Mouse (Mus musculus) ES-E14 (cell line): ENCODE measurements at regions not wholly inside any gene's neighbourhood (a gene's known extent, or its start where the extent isn't known, plus 50 kb on each side); places are given as distances from the start of the nearest gene placed in this dataset.
A peak's percentile ranks its signal among the peaks of the same experiment; 100 is the strongest.

Source experiments
- DNase-seq: peaks from one replicate; pipeline ENCODE4 v3.0.0-alpha.2; 2013; ENCODE audit warnings: low read depth, low spot score
- H3K27ac ChIP-seq: 2 replicates; pipeline ENCODE4 v1.5.1; 2012; ENCODE audit warnings: low read depth, mild to moderate bottlenecking, low read length, moderate library complexity, mixed read lengths; ENCODE audit not compliant: poor library complexity, insufficient read depth, severe bottlenecking
- H3K36me3 ChIP-seq: 2 replicates; pipeline ENCODE4 v1.6.1; 2012; ENCODE audit warnings: mild to moderate bottlenecking, low read length, moderate library complexity, mixed read lengths; ENCODE audit not compliant: control insufficient read depth, poor library complexity, insufficient read depth, severe bottlenecking
- H3K4me1 ChIP-seq, 2 experiments: fragments of 150-350 bp in 1 of 2; sonication (generic) in 1 of 2; 2 replicates each; pipeline ENCODE4 v1.6.1; 2012; ENCODE audit warnings: low read length in 2 of 2, mild to moderate bottlenecking in 1 of 2, mixed read lengths in 1 of 2; ENCODE audit not compliant: control insufficient read depth in 2 of 2, insufficient read depth in 2 of 2, poor library complexity in 1 of 2
- H3K4me3 ChIP-seq, 2 experiments: fragments of 150-350 bp in 1 of 2; sonication (generic) in 1 of 2; 2 replicates each; pipeline ENCODE4 v1.5.1; 2012; ENCODE audit warnings: low read length in 2 of 2, low read depth in 1 of 2, mild to moderate bottlenecking in 1 of 2, mixed read lengths in 1 of 2; ENCODE audit not compliant: insufficient read depth in 1 of 2, poor library complexity in 1 of 2, severe bottlenecking in 1 of 2
- H3K9ac ChIP-seq: 2 replicates; pipeline ENCODE4 v1.6.1; 2012; ENCODE audit warnings: low read depth, mild to moderate bottlenecking, low read length, mixed read lengths; ENCODE audit not compliant: poor library complexity, insufficient read depth, severe bottlenecking
- H3K9me3 ChIP-seq: fragments of 150-350 bp; sonication (generic); 2 replicates; pipeline ENCODE4 v1.6.1; 2012; ENCODE audit warnings: low read depth, mild to moderate bottlenecking, low read length; ENCODE audit not compliant: control insufficient read depth, insufficient read depth
- CHD2 ChIP-seq: IDR thresholded peaks from 2 replicates; pipeline ENCODE4 v1.6.1; 2014; ENCODE audit warnings: mild to moderate bottlenecking, low read depth, low read length, inconsistent platforms
- HCFC1 ChIP-seq: IDR thresholded peaks from 2 replicates; pipeline ENCODE4 v1.6.1; 2012; ENCODE audit warnings: low read length, inconsistent platforms, borderline replicate concordance; ENCODE audit not compliant: insufficient read depth
- MAFK ChIP-seq: IDR thresholded peaks from 2 replicates; pipeline ENCODE4 v1.6.1; 2014; ENCODE audit warnings: mild to moderate bottlenecking, low read depth, low read length, inconsistent platforms; ENCODE audit not compliant: insufficient read depth
- ZC3H11A ChIP-seq: IDR thresholded peaks from 2 replicates; pipeline ENCODE4 v1.6.1; 2012; ENCODE audit warnings: low read depth, mild to moderate bottlenecking, inconsistent platforms, low read length, borderline replicate concordance
- ZNF384 ChIP-seq: IDR thresholded peaks from 2 replicates; pipeline ENCODE4 v1.6.1; 2012; ENCODE audit warnings: low read depth, low read length, inconsistent platforms
- in situ Hi-C, 2 experiments: fragments of 600-800 bp; cut with MboI; formaldehyde crosslinking; loops; one replicate each; pipeline ENCODE4 v1.15.1; 2025; ENCODE audit warnings: low sequenced_read_pairs in 2 of 2, inconsistent platforms in 1 of 2; ENCODE audit not compliant: unreplicated experiment in 2 of 2

DNA sequence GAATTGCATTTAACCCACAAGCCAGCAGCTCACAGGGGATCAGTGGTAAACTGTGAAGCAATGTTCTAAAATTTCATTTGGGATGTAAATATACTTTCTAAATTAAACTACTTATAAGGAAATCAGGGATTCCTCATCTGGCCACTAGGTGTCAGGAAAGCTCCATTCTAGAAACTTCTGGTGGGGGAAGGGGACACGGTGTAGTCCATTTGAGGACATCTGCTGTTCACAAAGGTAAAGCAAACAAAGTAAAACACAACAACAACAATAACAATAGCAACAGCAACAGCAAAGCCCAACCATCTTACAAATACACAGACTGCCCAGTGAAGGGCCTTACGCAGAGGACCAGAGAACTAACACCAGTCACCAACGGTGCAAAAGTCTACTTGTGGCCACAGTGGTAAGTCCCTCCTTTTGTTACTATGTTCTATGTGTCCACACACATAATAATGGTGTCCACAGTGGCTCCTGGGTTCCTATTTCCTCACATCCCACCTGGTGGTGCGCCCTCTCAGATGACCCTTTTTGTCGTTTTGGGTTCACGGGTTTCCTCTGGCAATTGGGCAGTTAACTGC lies 105.9 kb upstream of the Fam241a start:
- no peaks in the 10 kb centered on the region for H3K9me3 ChIP-seq
- in situ Hi-C loops = no loop called here
- TF ChIP-seq ZC3H11A = no peak
- no peak overlapping the region for H3K27ac ChIP-seq
- DNase-seq = peak; percentile 20
- H3K9ac ChIP-seq = no peak overlapping the region
- no peaks in the 10 kb centered on the region for H3K36me3 ChIP-seq
- H3K4me1 ChIP-seq = no peaks in the 10 kb centered on the region
- H3K4me3 ChIP-seq = no peak overlapping the region

DNA sequence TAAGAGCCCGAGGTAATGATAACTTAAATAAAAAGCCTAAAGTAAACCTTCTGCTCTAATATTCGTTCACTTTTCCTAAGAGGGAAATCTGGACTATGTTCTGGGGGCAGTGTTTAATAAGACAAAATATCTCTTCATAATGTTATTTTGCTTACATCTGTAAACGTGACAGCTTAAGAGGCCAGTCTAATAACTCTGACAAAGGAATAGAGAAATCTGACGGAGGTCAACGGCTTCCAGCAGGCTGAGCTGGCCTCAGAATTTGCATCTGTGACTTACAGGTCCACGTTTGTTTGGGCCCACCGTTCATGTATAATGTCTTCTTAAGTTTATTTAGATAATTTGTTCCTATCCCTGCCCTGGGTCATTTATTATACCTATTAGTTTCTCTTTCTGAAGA lies 99.6 kb upstream of the Fam241a start:
- H3K4me1 ChIP-seq = no peaks in the 10 kb centered on the region
- H3K9me3 ChIP-seq = no peaks in the 10 kb centered on the region
- in situ Hi-C loops = no loop called here
- H3K36me3 ChIP-seq = no peaks in the 10 kb centered on the region
- DNase-seq = no peak
- no peak overlapping the region for H3K27ac ChIP-seq
- no peak overlapping the region for H3K4me3 ChIP-seq
- no peak overlapping the region for H3K9ac ChIP-seq
- TF ChIP-seq HCFC1 (no peak), ZNF384 (no peak), MAFK (no peak), CHD2 (no peak), ZC3H11A (no peak)

DNA sequence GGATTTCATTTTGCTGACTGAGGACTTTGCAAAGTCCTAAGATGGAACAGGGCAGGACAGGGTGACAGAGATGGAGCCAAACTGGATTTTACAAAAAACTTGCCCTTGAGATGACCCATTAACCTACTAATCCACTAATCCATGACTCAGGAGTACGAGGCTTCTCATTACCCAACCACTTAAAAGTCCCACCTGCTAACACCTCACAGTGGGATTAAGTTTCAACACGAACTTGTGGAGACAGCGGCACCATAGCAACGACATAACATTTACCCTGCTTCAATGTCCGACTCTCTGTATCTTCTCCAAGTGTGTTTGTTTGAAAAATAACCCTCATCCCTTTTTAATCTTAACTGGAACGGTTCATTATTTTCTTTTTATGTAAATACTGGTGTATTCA lies 91.5 kb upstream of the Fam241a start:
- Histone ChIP-seq H3K36me3 (no peaks in the 10 kb centered on the region), H3K4me1 (no peaks in the 10 kb centered on the region), H3K4me3 (no peak overlapping the region), H3K27ac (no peak overlapping the region), H3K9me3 (no peaks in the 10 kb centered on the region), H3K9ac (no peak overlapping the region)
- TF ChIP-seq CHD2 = no peak
- TF ChIP-seq ZNF384 = no peak
- no peak for TF ChIP-seq HCFC1
- no peak for TF ChIP-seq MAFK
- TF ChIP-seq ZC3H11A = no peak
- in situ Hi-C loops = no loop called here
- DNase-seq = no peak

DNA sequence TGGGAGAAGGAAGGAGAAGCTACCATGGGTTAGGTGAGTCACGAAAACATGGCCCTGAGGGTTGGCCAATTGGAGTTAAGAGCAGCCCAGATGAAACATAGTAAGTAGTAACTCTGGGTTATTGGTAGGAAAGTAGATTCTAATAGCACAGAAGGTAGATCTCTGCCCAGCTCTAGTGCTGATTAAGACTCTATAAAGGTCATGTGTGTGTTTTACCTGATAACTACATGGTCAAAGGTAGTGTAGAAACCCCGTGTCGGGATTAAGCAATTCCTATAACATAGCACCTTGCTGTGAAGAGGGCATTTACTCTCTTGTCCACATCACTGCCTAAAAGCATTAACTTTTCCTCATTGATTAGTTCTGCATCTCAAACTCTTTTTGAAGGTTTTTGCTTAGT lies 89.0 kb upstream of the Fam241a start:
- no peak overlapping the region for H3K27ac ChIP-seq
- H3K36me3 ChIP-seq = no peaks in the 10 kb centered on the region
- H3K9me3 ChIP-seq = no peaks in the 10 kb centered on the region
- no peak for DNase-seq
- no peaks in the 10 kb centered on the region for H3K4me1 ChIP-seq
- no peak overlapping the region for H3K9ac ChIP-seq
- TF ChIP-seq ZC3H11A (no peak), ZNF384 (no peak), HCFC1 (no peak), MAFK (no peak), CHD2 (no peak)
- H3K4me3 ChIP-seq = no peak overlapping the region
- in situ Hi-C loops = no loop called here

GRCm38 (mm10) chr3:127977240-127977639 lies 81.1 kb upstream of the Fam241a start:
- no peak for DNase-seq
- TF ChIP-seq HCFC1 (no peak), MAFK (no peak), ZC3H11A (no peak), CHD2 (no peak), ZNF384 (no peak)
- Histone ChIP-seq H3K4me3 (no peak overlapping the region), H3K9me3 (no peaks in the 10 kb centered on the region), H3K4me1 (no peaks in the 10 kb centered on the region), H3K27ac (no peak overlapping the region), H3K9ac (no peak overlapping the region), H3K36me3 (no peaks in the 10 kb centered on the region)
- in situ Hi-C loops = no loop called here
